23 mouse cellular contexts compared by ENCODE assay signal in the genomic region with DNA sequence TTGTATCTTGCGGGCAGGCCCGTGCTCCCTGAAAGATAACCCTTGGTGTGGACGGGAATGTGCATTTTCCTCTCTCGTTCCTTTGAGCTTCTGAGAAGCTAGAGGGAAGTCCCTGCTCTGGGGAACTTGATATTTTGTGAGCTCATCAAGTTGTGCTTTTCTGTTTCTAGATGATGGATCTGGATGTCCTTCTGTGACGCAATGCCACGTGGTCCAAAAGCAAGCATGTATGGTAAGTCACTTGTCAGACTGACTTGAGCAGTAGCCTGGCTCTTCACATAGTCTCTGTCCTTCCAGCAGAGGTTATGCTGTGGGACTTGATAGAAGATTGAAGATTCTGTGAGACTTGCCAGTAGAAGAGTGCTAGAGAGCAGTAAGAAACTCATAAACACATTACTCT.
"Had no signal": no experiment of that assay in that cellular context is flagged by ENCODE, and none has a peak within 500 bp of the region (broad histone marks: within the 10 kb centered on the region; RNA-seq: fewer than 3 reads in every experiment).

No protein-coding gene starts in this region.

- H3K9ac ChIP-seq: limb, embryonic 13.5 days; liver, embryonic 12.5 days; liver, embryonic 15.5 days; lung, embryonic 15.5 days; midbrain, embryonic 15.5 days; neural tube, embryonic 12.5 days; neural tube, embryonic 15.5 days; stomach, embryonic 15.5 days had no signal

- H3K27ac ChIP-seq: kidney, postnatal 0 days; limb, embryonic 10.5 days; limb, embryonic 13.5 days; liver, embryonic 12.5 days; liver, embryonic 15.5 days; lung, embryonic 15.5 days; midbrain, embryonic 15.5 days; neural tube, embryonic 12.5 days; neural tube, embryonic 15.5 days; stomach, embryonic 15.5 days had no signal

- ATAC-seq: intestine, postnatal 0 days; liver, embryonic 12.5 days; midbrain, embryonic 15.5 days had no signal

- H3K4me3 ChIP-seq: limb, embryonic 10.5 days; limb, embryonic 13.5 days; liver, embryonic 12.5 days; liver, embryonic 15.5 days; lung, embryonic 15.5 days; midbrain, embryonic 15.5 days; neural tube, embryonic 12.5 days; neural tube, embryonic 15.5 days; stomach, embryonic 15.5 days had no signal

- H3K36me3 ChIP-seq: liver, embryonic 12.5 days; liver, embryonic 15.5 days; lung, embryonic 15.5 days; stomach, embryonic 15.5 days had no signal

- H3K27me3 ChIP-seq: limb, embryonic 13.5 days; liver, embryonic 12.5 days; liver, embryonic 15.5 days; lung, embryonic 15.5 days; midbrain, embryonic 15.5 days; neural tube, embryonic 12.5 days; neural tube, embryonic 15.5 days; stomach, embryonic 15.5 days had no signal

- H3K4me2 ChIP-seq: limb, embryonic 13.5 days; liver, embryonic 12.5 days; liver, embryonic 15.5 days; lung, embryonic 15.5 days; midbrain, embryonic 11.5 days; midbrain, embryonic 15.5 days; neural tube, embryonic 12.5 days; neural tube, embryonic 15.5 days; stomach, embryonic 15.5 days had no signal

- H3K4me1 ChIP-seq: liver, embryonic 12.5 days; liver, embryonic 15.5 days; midbrain, embryonic 15.5 days; neural tube, embryonic 12.5 days; neural tube, embryonic 15.5 days; stomach, embryonic 15.5 days had no signal

- H3K9me3 ChIP-seq: limb, embryonic 10.5 days; limb, embryonic 13.5 days; liver, embryonic 12.5 days; liver, embryonic 15.5 days; lung, embryonic 15.5 days; midbrain, embryonic 15.5 days; neural tube, embryonic 12.5 days; neural tube, embryonic 15.5 days; stomach, embryonic 15.5 days had no signal

- DNase-seq: kidney, adult 2 months; kidney, postnatal 25 days; layer of hippocampus, postnatal 36 days; liver; lung, adult 18-20 months; lung, postnatal 10 days; lung, postnatal 36 days; right cerebral cortex, adult 18-20 months; right cerebral cortex, postnatal 14 days; right cerebral cortex, postnatal 4 days; thymus, postnatal 25 days had no signal
